Comparison of ENCODE assay signal across 13 mouse cellular contexts in the genomic region with DNA sequence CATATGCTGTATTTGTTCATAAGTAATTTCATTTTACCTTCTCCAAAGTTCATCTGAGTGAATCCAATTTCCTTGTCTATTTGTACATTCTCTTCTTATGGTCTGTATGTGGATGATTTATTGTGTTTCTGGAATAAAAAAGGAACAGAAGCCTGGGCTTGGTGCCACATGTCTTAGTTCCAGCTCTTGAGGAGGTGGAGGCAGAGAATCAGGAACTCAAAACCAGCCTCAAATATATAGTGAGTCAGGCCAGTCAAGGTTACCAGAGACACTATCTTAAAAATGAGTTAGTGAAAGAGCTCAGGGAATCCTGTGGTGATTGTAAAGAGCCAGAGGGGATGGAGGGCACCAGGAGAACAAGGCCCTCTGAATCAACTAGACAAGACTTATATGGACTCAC.
DNase-seq lines count a peak whose midpoint lies in the region; ATAC-seq lines count a peak whose summit lies in the region.
"Had no signal": no experiment of that assay in that cellular context is flagged by ENCODE, and none has a peak within 500 bp of the region (broad histone marks: within the 10 kb centered on the region; RNA-seq: fewer than 3 reads in every experiment).

No protein-coding gene starts in this region.

- H3K9me3 ChIP-seq in forebrain, embryonic 11.5 days (ENCODE audit: control insufficient read depth, low read length): no peaks in the 10 kb centered on the region
- H3K9me3 ChIP-seq: liver, embryonic 15.5 days; neural tube, embryonic 12.5 days had no signal

- no peak overlapping the region for H3K9ac ChIP-seq in forebrain, embryonic 11.5 days (ENCODE audit: low read length)
- H3K9ac ChIP-seq: liver, embryonic 15.5 days; neural tube, embryonic 12.5 days had no signal

- intact Hi-C loops in left cerebral cortex, postnatal 4 days (cut with DNase I): no loop called here

- peak; percentile 41 for DNase-seq in adrenal gland, adult 2 months
- DNase-seq in adrenal gland, adult 18-20 months (ENCODE audit: low spot score in 2 of 2): no peak
- peak; percentile 30 for DNase-seq in left cerebral cortex, adult 11 months (ENCODE audit: low spot score)
- no peak for DNase-seq in left cerebral cortex, postnatal 4 days
- DNase-seq in cerebellum, postnatal 36 days: peak; percentile 40 to 49
- peak; percentile 60 for DNase-seq in telencephalon, adult 2 months (ENCODE audit: low read depth, low spot score)
- no peak for DNase-seq in forebrain, embryonic 11.5 days (ENCODE audit: low spot score)
- no peak for DNase-seq in thymus, postnatal 14 days
- DNase-seq: gastrocnemius, postnatal 25 days; heart, postnatal 36 days; kidney, adult 8-10 months had no signal

- H3K27ac ChIP-seq in forebrain, embryonic 11.5 days (ENCODE audit: low read depth, low read length): no peak overlapping the region
- H3K27ac ChIP-seq: liver, embryonic 15.5 days; neural tube, embryonic 12.5 days had no signal

- no peak overlapping the region for H3K4me2 ChIP-seq in forebrain, embryonic 11.5 days (ENCODE audit: low read depth, low read length, severe bottlenecking)
- H3K4me2 ChIP-seq: liver, embryonic 15.5 days; neural tube, embryonic 12.5 days had no signal

- no peak for ATAC-seq in forebrain, embryonic 11.5 days (replicated peaks; ENCODE audit: low FRiP score)

- no peaks in the 10 kb centered on the region for H3K27me3 ChIP-seq in forebrain, embryonic 11.5 days (ENCODE audit: control insufficient read depth, insufficient read depth, low read length)
- H3K27me3 ChIP-seq: liver, embryonic 15.5 days; neural tube, embryonic 12.5 days had no signal

- H3K4me1 ChIP-seq in forebrain, embryonic 11.5 days (replicated peaks; ENCODE audit: control insufficient read depth, insufficient read depth, low read length): no peaks in the 10 kb centered on the region
- H3K4me1 ChIP-seq: liver, embryonic 15.5 days; neural tube, embryonic 12.5 days had no signal

- H3K4me3 ChIP-seq in forebrain, embryonic 11.5 days (ENCODE audit: low read depth, low read length): no peak overlapping the region
- H3K4me3 ChIP-seq: liver, embryonic 15.5 days; neural tube, embryonic 12.5 days had no signal

- H3K36me3 ChIP-seq in forebrain, embryonic 11.5 days (ENCODE audit: control insufficient read depth, insufficient read depth, low read length): no peaks in the 10 kb centered on the region
- H3K36me3 ChIP-seq: liver, embryonic 15.5 days; neural tube, embryonic 12.5 days had no signal

Comparison
In these comparisons a context has a peak if more than half of its experiments do, and no peak if none do; other contexts are left out.
1. DNase-seq: peak in adrenal gland, adult 2 months (single experiment), left cerebral cortex, adult 11 months (single experiment), cerebellum, postnatal 36 days (2 of 2) and telencephalon, adult 2 months (single experiment); none in adrenal gland, adult 18-20 months (0 of 2), left cerebral cortex, postnatal 4 days (single experiment), forebrain, embryonic 11.5 days (single experiment) and thymus, postnatal 14 days (single experiment).